Mouse (Mus musculus): ENCODE measurements around the gene Emid1.
A peak's percentile ranks its signal among the peaks of the same experiment; 100 is the strongest.

Gene Emid1

GRCm38 (mm10) chr11:5151680-5152337, at the start of gene Emid1:
Gene Emid1 (minus strand): TSS chr11:5152257.
- DNase-seq (ENCODE audit: low spot score): no peak

- no peak for DNase-seq (ENCODE audit: low spot score)
Measured at GRCm38 (mm10) chr11:5199879-5200278, 47.8 kb upstream of the Emid1 start.

- DNase-seq (ENCODE audit: low spot score): no peak
Measured at GRCm38 (mm10) chr11:5197068-5197467, 45.0 kb upstream of the Emid1 start.

GRCm38 (mm10) chr11:5196583-5196982, 44.5 kb upstream of the Emid1 start:
- no peak for DNase-seq (ENCODE audit: low spot score)

- DNase-seq (ENCODE audit: low spot score): no peak
Measured at GRCm38 (mm10) chr11:5193576-5193881, 41.5 kb upstream of the Emid1 start.

GRCm38 (mm10) chr11:5192840-5193575, 41.0 kb upstream of the Emid1 start:
- DNase-seq (ENCODE audit: low spot score): no peak

- peak; percentile 26 for DNase-seq (ENCODE audit: low spot score)
Measured at GRCm38 (mm10) chr11:5192084-5192516, 40.0 kb upstream of the Emid1 start.

GRCm38 (mm10) chr11:5189239-5189933, 37.3 kb upstream of the Emid1 start:
- DNase-seq (ENCODE audit: low spot score): no peak

GRCm38 (mm10) chr11:5188170-5188569, 36.1 kb upstream of the Emid1 start:
- DNase-seq (ENCODE audit: low spot score): no peak

- DNase-seq (ENCODE audit: low spot score): no peak
Measured at GRCm38 (mm10) chr11:5184832-5185231, 32.8 kb upstream of the Emid1 start.

GRCm38 (mm10) chr11:5184250-5184649, 32.2 kb upstream of the Emid1 start:
- no peak for DNase-seq (ENCODE audit: low spot score)

- no peak for DNase-seq (ENCODE audit: low spot score)
Measured at GRCm38 (mm10) chr11:5182870-5183269, 30.8 kb upstream of the Emid1 start.

- peak; percentile 75 for DNase-seq (ENCODE audit: low spot score)
Measured at GRCm38 (mm10) chr11:5181850-5182404, 29.9 kb upstream of the Emid1 start.

GRCm38 (mm10) chr11:5179391-5179790, 27.3 kb upstream of the Emid1 start:
- no peak for DNase-seq (ENCODE audit: low spot score)

GRCm38 (mm10) chr11:5177171-5177570, 25.1 kb upstream of the Emid1 start:
- DNase-seq (ENCODE audit: low spot score): no peak

GRCm38 (mm10) chr11:5176685-5177084, 24.6 kb upstream of the Emid1 start:
- DNase-seq (ENCODE audit: low spot score): no peak

GRCm38 (mm10) chr11:5175866-5176265, 23.8 kb upstream of the Emid1 start:
- DNase-seq (ENCODE audit: low spot score): no peak

GRCm38 (mm10) chr11:5175141-5175540, 23.1 kb upstream of the Emid1 start:
- no peak for DNase-seq (ENCODE audit: low spot score)

GRCm38 (mm10) chr11:5172861-5173260, 20.8 kb upstream of the Emid1 start:
- no peak for DNase-seq (ENCODE audit: low spot score)

- no peak for DNase-seq (ENCODE audit: low spot score)
Measured at GRCm38 (mm10) chr11:5167311-5167710, 15.3 kb upstream of the Emid1 start.

GRCm38 (mm10) chr11:5165471-5165916, 13.4 kb upstream of the Emid1 start:
- DNase-seq (ENCODE audit: low spot score): no peak

GRCm38 (mm10) chr11:5164310-5164709, 12.3 kb upstream of the Emid1 start:
- DNase-seq (ENCODE audit: low spot score): no peak

- no peak for DNase-seq (ENCODE audit: low spot score)
Measured at GRCm38 (mm10) chr11:5163421-5163820, 11.4 kb upstream of the Emid1 start.
